Mouse (Mus musculus) G1E (cell line): ENCODE measurements around the gene Ttc16. TPM values are rescaled to one million over a fixed set of nuclear protein-coding genes. Genes with fewer than 3 reads are reported as not detected.

ENCODE experiments used
- ATAC-seq: 2 replicates; pipeline ENCODE4 v1.8.0; 2016; ENCODE audit warnings: mild to moderate bottlenecking; ENCODE audit not compliant: insufficient number of reproducible peaks, poor library complexity, low FRiP score, severe bottlenecking; ENCODE audit errors: extremely low read depth
- DNase-seq: peaks from one replicate; pipeline ENCODE4 v3.0.0; 2012; ENCODE audit warnings: low spot score
- H3K27me3 ChIP-seq: 2 replicates; pipeline ENCODE4 v1.6.1; 2012; ENCODE audit warnings: mild to moderate bottlenecking, low read length, inconsistent platforms; ENCODE audit not compliant: insufficient read depth
- H3K36me3 ChIP-seq: replicated peaks from 2 replicates; pipeline ENCODE3; 2012; ENCODE audit warnings: mild to moderate bottlenecking, inconsistent platforms
- H3K4me1 ChIP-seq: 2 replicates; pipeline ENCODE4 v1.6.1; 2012; ENCODE audit warnings: low read depth, low read length, inconsistent platforms, mixed read lengths; ENCODE audit not compliant: insufficient read depth
- H3K4me3 ChIP-seq: 2 replicates; pipeline ENCODE4 v1.5.1; 2012; ENCODE audit warnings: low read depth, mild to moderate bottlenecking, inconsistent platforms, low read length, moderate library complexity, mixed read lengths
- H3K9me3 ChIP-seq: replicated peaks from 2 replicates; pipeline ENCODE4 v1.6.1; 2012; ENCODE audit warnings: inconsistent platforms
- CTCF ChIP-seq: IDR thresholded peaks from 2 replicates; pipeline ENCODE4 v1.5.1; 2012; ENCODE audit warnings: low read depth, low read length, inconsistent platforms, mixed read lengths
- GATA1 ChIP-seq: IDR thresholded peaks from 2 replicates; pipeline ENCODE4 v1.6.1; 2012; ENCODE audit warnings: borderline replicate concordance, low read length, inconsistent platforms, mixed read lengths
- GATA2 ChIP-seq: IDR thresholded peaks from 2 replicates; pipeline ENCODE4 v1.6.1; 2012; ENCODE audit warnings: low read depth, low read length, inconsistent platforms, borderline replicate concordance
- POLR2AphosphoS5 ChIP-seq: IDR thresholded peaks from 2 replicates; pipeline ENCODE4 v1.6.1; 2012; ENCODE audit warnings: low read depth, low read length, inconsistent platforms; ENCODE audit not compliant: insufficient replicate concordance
- TAL1 ChIP-seq: conservative IDR thresholded peaks from 2 replicates; pipeline ENCODE4 v1.6.1; 2012; ENCODE audit warnings: low read depth, low read length, inconsistent platforms, mixed read lengths
- polyA plus RNA-seq: library from polyadenylated mRNA; stranded (reverse); fragments of >175 nt; gene quantifications from 2 replicates; pipeline ENCODE4 v1.2.3, GENCODE M21; 2012
- total RNA-seq, 2 experiments: library from RNA; stranded (forward) in 1 of 2; stranded (reverse) in 1 of 2; fragments of 200-1000 nt in 1 of 2; fragments of >200 nt in 1 of 2; fragmentation: Nextera tagmentation in 1 of 2; gene quantifications; 2 replicates each; pipeline ENCODE4 v1.2.3; 2014 to 2017

Ttc16 gene
- total and polyA plus RNA-seq, 3 experiments, result 0.15 to 0.38 TPM; not detected in 1

- DNase-seq (peak; percentile 15), ATAC-seq (no peak)
- Histone ChIP-seq H3K36me3 (peaks cover 40% of the 10 kb centered on the region), H3K9me3 (no peaks in the 10 kb centered on the region), H3K4me1 (peaks cover 2% of the 10 kb centered on the region; the same call in 1 of the 2 replicates), H3K4me3 (no peak overlapping the region), H3K27me3 (no peaks in the 10 kb centered on the region; the same call in 1 of the 2 replicates)
- TF ChIP-seq CTCF (no peak), GATA2 (no peak), TAL1 (no peak), GATA1 (no peak), POLR2AphosphoS5 (no peak)
Observed at GRCm38 (mm10) chr2:32821041-32821802, 45.8 kb upstream of the Ttc16 start.

GRCm38 (mm10) chr2:32818208-32818607 is 42.8 kb upstream of the Ttc16 start:
- TF ChIP-seq GATA2 (no peak), CTCF (no peak), TAL1 (no peak), GATA1 (no peak), POLR2AphosphoS5 (no peak)
- no peaks in the 10 kb centered on the region for H3K9me3 ChIP-seq
- peaks cover 49% of the 10 kb centered on the region for H3K36me3 ChIP-seq
- H3K4me3 ChIP-seq, result no peak overlapping the region
- ATAC-seq (no peak), DNase-seq (no peak)
- H3K27me3 ChIP-seq, result no peaks in the 10 kb centered on the region; the same call in 1 of the 2 replicates
- peaks cover 1% of the 10 kb centered on the region; the same call in 1 of the 2 replicates for H3K4me1 ChIP-seq

- TF ChIP-seq GATA2 (no peak), POLR2AphosphoS5 (no peak), TAL1 (no peak), GATA1 (no peak), CTCF (no peak)
- no peaks in the 10 kb centered on the region for H3K4me1 ChIP-seq
- no peak for DNase-seq
- H3K27me3 ChIP-seq, result no peaks in the 10 kb centered on the region
- ATAC-seq, result no peak
- no peak overlapping the region for H3K4me3 ChIP-seq
- H3K36me3 ChIP-seq, result peaks cover 48% of the 10 kb centered on the region
- H3K9me3 ChIP-seq, result no peaks in the 10 kb centered on the region
Observed at GRCm38 (mm10) chr2:32817589-32817988, 42.2 kb upstream of the Ttc16 start.

- DNase-seq (no peak), ATAC-seq (no peak)
- no peaks in the 10 kb centered on the region for H3K27me3 ChIP-seq
- H3K36me3 ChIP-seq, result peaks cover 48% of the 10 kb centered on the region
- H3K9me3 ChIP-seq, result no peaks in the 10 kb centered on the region
- H3K4me3 ChIP-seq, result no peak overlapping the region; the same call in 1 of the 2 replicates
- no peaks in the 10 kb centered on the region for H3K4me1 ChIP-seq
- TF ChIP-seq GATA2 (no peak), TAL1 (no peak), GATA1 (no peak), CTCF (no peak), POLR2AphosphoS5 (no peak)
Observed at GRCm38 (mm10) chr2:32816946-32817581, 41.6 kb upstream of the Ttc16 start.

GRCm38 (mm10) chr2:32816497-32816896 is 41.1 kb upstream of the Ttc16 start:
- DNase-seq (no peak), ATAC-seq (no peak)
- Histone ChIP-seq H3K4me3 (no peak overlapping the region), H3K27me3 (no peaks in the 10 kb centered on the region), H3K9me3 (no peaks in the 10 kb centered on the region), H3K4me1 (no peaks in the 10 kb centered on the region), H3K36me3 (peaks cover 50% of the 10 kb centered on the region)
- TF ChIP-seq POLR2AphosphoS5, result no peak
- no peak for TF ChIP-seq GATA1
- no peak for TF ChIP-seq GATA2
- no peak for TF ChIP-seq TAL1
- TF ChIP-seq CTCF, result no peak

- no peaks in the 10 kb centered on the region for H3K4me1 ChIP-seq
- peaks cover 42% of the 10 kb centered on the region for H3K36me3 ChIP-seq
- no peak for TF ChIP-seq POLR2AphosphoS5
- TF ChIP-seq TAL1, result no peak
- TF ChIP-seq GATA1, result no peak
- no peak for TF ChIP-seq GATA2
- TF ChIP-seq CTCF, result no peak
- no peak for ATAC-seq
- H3K4me3 ChIP-seq, result no peak overlapping the region
- no peak for DNase-seq
- no peaks in the 10 kb centered on the region for H3K27me3 ChIP-seq
- no peaks in the 10 kb centered on the region for H3K9me3 ChIP-seq
Observed at GRCm38 (mm10) chr2:32811959-32812358, 36.5 kb upstream of the Ttc16 start.
